Mouse (Mus musculus) CD4-positive, CD25-positive, alpha-beta regulatory T cell, adult 4 months (primary cell): ENCODE data around the gene Slc7a9. TPM values are rescaled to one million over a fixed set of nuclear protein-coding genes. Genes with fewer than 3 reads are reported as not detected.

Experiments used
- polyA plus RNA-seq, 2 experiments: library from polyadenylated mRNA; unstranded; fragments of 100-300 nt; shearing (Covaris generic); gene quantifications; one replicate each; pipeline ENCODE4 v1.2.1; 2017

Gene Slc7a9
- polyA plus RNA-seq, 2 experiments from 2014 or later: not detected

Other genes starting within 250 kb of the Slc7a9 start
- gene Lrp3, start 233.3 kb upstream of the Slc7a9 start, polyA plus RNA-seq: 1 to 10 TPM in 1 of 2 experiments, under 1 TPM in 1; 0.51 to 1.8 TPM
- 10 to 100 TPM; 22.4 to 28.6 TPM for gene Gpatch1, start 130.4 kb upstream of the Slc7a9 start, polyA plus RNA-seq
- under 1 TPM; 0.28 to 0.39 TPM for gene Rhpn2, start 114.6 kb upstream of the Slc7a9 start, polyA plus RNA-seq
- gene Faap24, start 52.0 kb upstream of the Slc7a9 start, polyA plus RNA-seq: 10 to 100 TPM; 34.0 to 40.4 TPM
- gene Cep89, start 51.8 kb upstream of the Slc7a9 start, polyA plus RNA-seq: 10 to 100 TPM; 14.2 to 23.5 TPM
- gene Tdrd12, start 88.9 kb downstream of the Slc7a9 start, polyA plus RNA-seq: not detected
- 10 to 100 TPM; 42.0 to 46.8 TPM for gene Nudt19, start 107.5 kb downstream of the Slc7a9 start, polyA plus RNA-seq
- gene Rgs9bp, start 136.8 kb downstream of the Slc7a9 start, polyA plus RNA-seq: not detected
- 10 to 100 TPM; 52.8 to 73.2 TPM for gene Ankrd27, start 137.4 kb downstream of the Slc7a9 start, polyA plus RNA-seq
- 10 to 100 TPM; 77.3 to 77.7 TPM for gene Pdcd5, start 198.7 kb downstream of the Slc7a9 start, polyA plus RNA-seq